Mouse (Mus musculus): ENCODE data around the gene Gid4. TPM values are rescaled to one million over a fixed set of nuclear protein-coding genes. Genes with fewer than 3 reads are reported as not detected.

The Gid4 gene
- polyA plus RNA-seq, 1 experiment from 2014 or later = 25.5 TPM

DNA sequence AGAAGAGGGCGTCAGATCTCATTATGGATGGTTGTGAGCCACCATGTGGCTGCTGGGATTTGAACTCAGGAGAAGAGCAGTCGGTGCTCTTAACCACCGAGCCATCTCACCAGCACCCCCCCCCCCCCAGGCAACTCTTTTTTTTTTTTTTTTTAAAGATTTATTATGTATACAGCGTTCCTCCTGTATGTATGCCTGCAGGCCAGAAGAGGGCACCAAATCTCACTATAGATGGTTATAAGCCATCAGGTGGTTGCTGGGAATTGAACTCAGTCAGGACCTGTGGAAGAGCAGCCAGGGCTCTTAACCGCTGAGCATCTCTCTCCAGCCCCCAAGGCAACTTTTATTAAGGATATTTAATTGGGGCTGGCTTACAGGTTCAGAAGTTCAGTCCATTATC lies 57.6 kb downstream of the Gid4 start:
- no peak overlapping the region for H3K4me2 ChIP-seq
- no peaks in the 10 kb centered on the region for H3K4me1 ChIP-seq
- 74% methylated on average over 5 of the region's 5 CpGs for WGBS
- peaks cover 8% of the 10 kb centered on the region; the same call in 1 of the 2 replicates for H3K36me3 ChIP-seq
- no peak overlapping the region for H3K27ac ChIP-seq
- no peaks in the 10 kb centered on the region for H3K9me3 ChIP-seq
- no peaks in the 10 kb centered on the region for H3K27me3 ChIP-seq
- H3K4me3 ChIP-seq = no peak overlapping the region
- ATAC-seq (ENCODE audit: borderline replicate concordance, extremely low read depth, low FRiP score, low TSS enrichment) = no peak
- H3K9ac ChIP-seq = no peak overlapping the region

DNA sequence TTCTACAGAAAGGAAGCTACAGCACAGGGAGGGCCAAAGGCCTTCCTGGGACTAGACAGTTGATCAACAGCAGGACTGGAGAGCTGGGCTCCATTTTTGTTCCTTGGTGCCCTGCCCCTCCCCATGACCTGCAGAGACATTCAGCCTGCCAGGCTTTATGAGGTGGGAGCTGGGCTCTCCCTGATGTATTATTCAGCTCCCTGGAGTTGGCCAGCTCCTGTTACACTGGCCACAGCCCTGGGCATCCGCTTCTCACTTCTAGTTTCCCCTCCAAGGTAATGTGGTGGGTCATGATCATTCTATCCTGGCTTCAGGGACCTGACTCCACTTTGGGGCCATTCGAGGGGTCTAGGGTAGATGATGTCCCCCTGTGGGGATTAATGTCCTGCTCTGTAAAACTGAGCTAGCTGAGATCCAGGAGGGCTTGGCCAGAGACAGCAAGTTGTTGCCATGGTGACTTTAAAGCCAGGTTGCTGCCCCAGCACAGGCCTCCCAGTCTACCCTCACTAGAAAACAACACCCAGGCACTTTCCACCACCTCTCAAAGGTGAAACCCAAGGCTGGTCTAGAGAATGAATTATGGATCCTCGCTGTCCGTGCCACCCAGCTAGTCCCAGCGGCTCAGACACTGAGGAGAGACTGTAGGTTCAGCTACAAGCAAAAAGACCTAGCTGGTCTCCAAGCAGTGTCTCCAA lies 58.9 kb downstream of the Gid4 start:
- Histone ChIP-seq H3K36me3 (no peaks in the 10 kb centered on the region), H3K27ac (no peak overlapping the region)
- WGBS = 80% methylated on average over 5 of the region's 5 CpGs

GRCm38 (mm10) chr11:60478121-60478520 lies 61.2 kb downstream of the Gid4 start:
- Histone ChIP-seq H3K4me3 (peak overlapping the region; percentile 16), H3K27ac (no peak overlapping the region)

More for the DNA sequence above, 58.9 kb downstream of the Gid4 start:
- no peaks in the 10 kb centered on the region for H3K27me3 ChIP-seq
- no peak overlapping the region for H3K9ac ChIP-seq
- H3K9me3 ChIP-seq = no peaks in the 10 kb centered on the region
- ATAC-seq (ENCODE audit: borderline replicate concordance, extremely low read depth, low FRiP score, low TSS enrichment) = no peak
- no peaks in the 10 kb centered on the region for H3K4me1 ChIP-seq
- H3K4me2 ChIP-seq = no peak overlapping the region
- no peak overlapping the region for H3K4me3 ChIP-seq

GRCm38 (mm10) chr11:60486267-60486666 lies 69.3 kb downstream of the Gid4 start:
- 57% methylated on average over 3 of the region's 3 CpGs for WGBS
- Histone ChIP-seq H3K4me1 (no peaks in the 10 kb centered on the region), H3K27me3 (no peaks in the 10 kb centered on the region), H3K4me2 (no peak overlapping the region), H3K9ac (no peak overlapping the region), H3K4me3 (no peak overlapping the region), H3K9me3 (no peaks in the 10 kb centered on the region), H3K27ac (no peak overlapping the region), H3K36me3 (no peaks in the 10 kb centered on the region)
- ATAC-seq (ENCODE audit: borderline replicate concordance, extremely low read depth, low FRiP score, low TSS enrichment) = no peak

More at GRCm38 (mm10) chr11:60478121-60478520, 61.2 kb downstream of the Gid4 start:
- Histone ChIP-seq H3K9ac (no peak overlapping the region), H3K36me3 (no peaks in the 10 kb centered on the region), H3K27me3 (no peaks in the 10 kb centered on the region), H3K4me2 (peak overlapping the region; percentile 49), H3K9me3 (no peaks in the 10 kb centered on the region), H3K4me1 (no peaks in the 10 kb centered on the region)
- peak; percentile 56; the same call in 1 of the 2 replicates for ATAC-seq (ENCODE audit: borderline replicate concordance, extremely low read depth, low FRiP score, low TSS enrichment)
- 16% methylated on average over 17 of the region's 17 CpGs for WGBS

GRCm38 (mm10) chr11:60492726-60493125 lies 75.8 kb downstream of the Gid4 start:
- H3K4me2 ChIP-seq = no peak overlapping the region
- H3K9ac ChIP-seq = no peak overlapping the region
- 82% methylated on average over 5 of the region's 5 CpGs for WGBS
- ATAC-seq (ENCODE audit: borderline replicate concordance, extremely low read depth, low FRiP score, low TSS enrichment) = no peak
- 0 out of 2 replicates have a peak, but pooled peaks cover 5% of the 10 kb centered on the region for H3K4me1 ChIP-seq
- no peak overlapping the region for H3K27ac ChIP-seq
- H3K27me3 ChIP-seq = peaks cover 7% of the 10 kb centered on the region; the same call in 1 of the 2 replicates
- no peaks in the 10 kb centered on the region for H3K36me3 ChIP-seq
- no peak overlapping the region for H3K4me3 ChIP-seq
- H3K9me3 ChIP-seq = no peaks in the 10 kb centered on the region

DNA sequence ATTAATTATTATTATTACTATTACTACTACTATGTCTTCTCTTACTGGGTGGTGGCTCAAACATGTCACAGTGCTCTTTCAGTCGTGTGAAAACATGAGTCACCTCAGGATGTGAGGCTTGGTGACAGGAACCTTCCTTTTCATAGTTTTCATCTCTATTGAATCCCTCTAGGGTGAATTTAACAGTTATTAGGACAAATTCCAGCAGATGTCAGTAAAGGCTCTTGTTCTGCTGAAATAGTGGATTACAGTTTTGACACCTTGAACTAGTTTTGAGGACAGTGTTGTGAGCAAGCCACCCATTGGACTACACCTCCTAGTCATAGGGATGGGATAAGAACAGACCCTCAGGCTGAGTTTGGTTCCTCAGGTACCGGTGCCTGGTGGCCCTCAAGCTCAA lies 78.7 kb downstream of the Gid4 start:
- ATAC-seq (ENCODE audit: borderline replicate concordance, extremely low read depth, low FRiP score, low TSS enrichment) = no peak
- Histone ChIP-seq H3K27ac (no peak overlapping the region), H3K27me3 (peaks cover 7% of the 10 kb centered on the region; the same call in 1 of the 2 replicates), H3K4me3 (no peak overlapping the region), H3K36me3 (no peaks in the 10 kb centered on the region), H3K9me3 (no peaks in the 10 kb centered on the region), H3K9ac (no peak overlapping the region), H3K4me2 (no peak overlapping the region), H3K4me1 (0 out of 2 replicates have a peak, but pooled peaks cover 5% of the 10 kb centered on the region)
- WGBS = 58% methylated on average over 2 of the region's 2 CpGs

Other genes starting within 250 kb of the Gid4 start
- gene Srebf1, start 194.6 kb upstream of the Gid4 start, polyA plus RNA-seq (2015; fragmentation: Nextera tagmentation; extraction: Ambion mirVana) = 74.3 and 76.8 TPM in 2 replicates
- 23.3 and 26.1 TPM in 2 replicates for gene Tom1l2, start 64.2 kb upstream of the Gid4 start, polyA plus RNA-seq (2015; fragmentation: Nextera tagmentation; extraction: Ambion mirVana)
- 5.8 and 6.1 TPM in 2 replicates for gene Drc3, start 63.8 kb upstream of the Gid4 start, polyA plus RNA-seq (2015; fragmentation: Nextera tagmentation; extraction: Ambion mirVana)
- 51.6 and 54.7 TPM in 2 replicates for gene Atpaf2, start 1.3 kb downstream of the Gid4 start, polyA plus RNA-seq (2015; fragmentation: Nextera tagmentation; extraction: Ambion mirVana)
- 104 and 106 TPM in 2 replicates for gene Drg2, start 37.4 kb downstream of the Gid4 start, polyA plus RNA-seq (2015; fragmentation: Nextera tagmentation; extraction: Ambion mirVana)
- 0.05 and 0.09 TPM in 2 replicates for gene Myo15, start 52.2 kb downstream of the Gid4 start, polyA plus RNA-seq (2015; fragmentation: Nextera tagmentation; extraction: Ambion mirVana)
- gene Alkbh5, start 119.2 kb downstream of the Gid4 start, polyA plus RNA-seq (2015; fragmentation: Nextera tagmentation; extraction: Ambion mirVana) = 31.8 and 38.0 TPM in 2 replicates